Mouse (Mus musculus) forebrain, embryonic 15.5 days (tissue): ENCODE measurements around the gene Magi2. TPM values are rescaled to one million over a fixed set of nuclear protein-coding genes. Genes with fewer than 3 reads are reported as not detected.
"Not testable (repeated sequence)": the region's sequence is repeated elsewhere in the genome, so short reads cannot be mapped to it uniquely, and the experiment has no call there.

Experiments used
- ATAC-seq: fragments of 200-750 bp; cut with Nextera tagmentation; replicated peaks from 2 replicates; pipeline ENCODE4 v1.8.0; 2017; ENCODE audit warnings: mild to moderate bottlenecking, moderate TSS enrichment, moderate library complexity
- H3K27ac ChIP-seq: fragments of 300-500 bp; sonication (generic); replicated peaks from 2 replicates; pipeline ENCODE4 v1.5.1; 2015; ENCODE audit warnings: mild to moderate bottlenecking, inconsistent platforms
- H3K27me3 ChIP-seq: fragments of 300-500 bp; sonication (generic); 2 replicates; pipeline ENCODE4 v1.6.1; 2015; ENCODE audit warnings: inconsistent platforms
- H3K36me3 ChIP-seq: fragments of 300-500 bp; sonication (generic); 2 replicates; pipeline ENCODE4 v1.6.1; 2015; ENCODE audit warnings: mild to moderate bottlenecking, inconsistent platforms
- H3K4me1 ChIP-seq: fragments of 300-500 bp; sonication (generic); 2 replicates; pipeline ENCODE4 v1.6.1; 2015; ENCODE audit warnings: inconsistent platforms
- H3K4me2 ChIP-seq: fragments of 300-500 bp; sonication (generic); replicated peaks from 2 replicates; pipeline ENCODE4 v1.6.1; 2015; ENCODE audit warnings: mild to moderate bottlenecking, inconsistent platforms
- H3K4me3 ChIP-seq: fragments of 300-500 bp; sonication (generic); 2 replicates; pipeline ENCODE4 v1.5.1; 2015; ENCODE audit warnings: mild to moderate bottlenecking, inconsistent platforms
- H3K9ac ChIP-seq: fragments of 300-500 bp; sonication (generic); replicated peaks from 2 replicates; pipeline ENCODE4 v1.6.1; 2015; ENCODE audit warnings: mild to moderate bottlenecking, inconsistent platforms
- H3K9me3 ChIP-seq: fragments of 300-500 bp; sonication (generic); 2 replicates; pipeline ENCODE4 v1.6.1; 2016; ENCODE audit warnings: inconsistent platforms
- WGBS: fragments of 180-500 bp; shearing (Covaris S2); methylation state at CpG from one replicate; pipeline ENCODE4 v1.1.7; 2015; ENCODE audit warnings: mixed read lengths; 5-methylcytosine and 5-hydroxymethylcytosine counted together
- polyA plus RNA-seq: library from polyadenylated mRNA; unstranded; fragments of >200 nt; fragmentation: Nextera tagmentation; extraction: Ambion mirVana; gene quantifications from 2 replicates; pipeline ENCODE4 v1.2.1, GENCODE M21; 2015

The Magi2 gene
- polyA plus RNA-seq, 1 experiment from 2014 or later, result 27.2 TPM

DNA sequence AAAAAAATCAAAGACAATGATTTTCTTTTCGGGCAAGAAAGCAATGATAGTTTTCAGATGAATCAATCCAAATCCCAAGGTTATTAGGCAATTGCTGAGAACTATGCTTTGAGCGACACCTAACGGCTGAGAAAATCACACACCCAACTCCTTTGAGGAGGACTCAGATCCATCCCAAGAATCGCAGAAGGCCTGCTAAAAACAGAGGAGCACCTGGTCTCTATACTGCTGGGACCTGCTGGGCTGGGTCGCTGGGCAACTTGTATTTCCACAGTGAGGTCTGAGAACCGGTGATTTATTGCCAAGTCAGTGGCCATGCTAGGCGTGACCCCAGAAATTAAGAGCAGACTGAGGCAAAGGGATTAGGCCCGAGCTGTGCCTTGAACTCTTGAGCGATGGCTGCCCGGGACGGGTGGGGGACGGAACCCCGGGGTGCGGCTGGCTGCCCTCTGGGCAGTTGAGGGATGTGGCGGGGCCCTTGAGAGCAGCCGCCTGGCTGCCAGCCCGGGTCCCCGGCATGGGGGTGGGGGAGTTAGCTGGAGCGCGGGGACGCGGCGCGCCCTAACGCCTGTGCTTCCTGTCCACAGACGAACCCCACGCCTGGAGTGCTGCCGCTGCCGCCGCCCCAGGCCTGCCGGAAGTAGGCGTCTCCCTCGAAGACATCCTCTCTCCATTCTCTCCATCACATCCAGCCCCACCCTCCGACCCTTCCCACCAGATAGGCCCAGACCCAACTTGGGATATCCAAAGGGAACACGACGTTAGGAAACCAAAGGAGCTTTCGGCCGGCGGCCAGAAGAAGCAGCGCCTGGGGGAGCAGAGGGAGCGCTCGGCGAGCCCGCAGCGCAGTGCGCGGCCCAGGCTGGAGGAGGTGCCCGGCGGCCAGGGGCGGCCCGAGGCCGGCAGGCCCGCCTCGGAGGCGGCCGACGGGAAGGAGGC is 1474.9 kb downstream of the Magi2 start:
- Histone ChIP-seq H3K4me3 (peak overlapping the region; percentile 59), H3K4me1 (peaks cover 9% of the 10 kb centered on the region), H3K4me2 (peak overlapping the region; percentile 65), H3K27me3 (no peaks in the 10 kb centered on the region), H3K9me3 (no peaks in the 10 kb centered on the region), H3K36me3 (0 out of 2 replicates have a peak, but pooled peaks cover 2% of the 10 kb centered on the region), H3K9ac (peak overlapping the region; percentile 81), H3K27ac (peak overlapping the region; percentile 97)
- ATAC-seq, result peak; percentile 97
- WGBS, result under 1% methylated on average over 54 of the region's 57 CpGs

DNA sequence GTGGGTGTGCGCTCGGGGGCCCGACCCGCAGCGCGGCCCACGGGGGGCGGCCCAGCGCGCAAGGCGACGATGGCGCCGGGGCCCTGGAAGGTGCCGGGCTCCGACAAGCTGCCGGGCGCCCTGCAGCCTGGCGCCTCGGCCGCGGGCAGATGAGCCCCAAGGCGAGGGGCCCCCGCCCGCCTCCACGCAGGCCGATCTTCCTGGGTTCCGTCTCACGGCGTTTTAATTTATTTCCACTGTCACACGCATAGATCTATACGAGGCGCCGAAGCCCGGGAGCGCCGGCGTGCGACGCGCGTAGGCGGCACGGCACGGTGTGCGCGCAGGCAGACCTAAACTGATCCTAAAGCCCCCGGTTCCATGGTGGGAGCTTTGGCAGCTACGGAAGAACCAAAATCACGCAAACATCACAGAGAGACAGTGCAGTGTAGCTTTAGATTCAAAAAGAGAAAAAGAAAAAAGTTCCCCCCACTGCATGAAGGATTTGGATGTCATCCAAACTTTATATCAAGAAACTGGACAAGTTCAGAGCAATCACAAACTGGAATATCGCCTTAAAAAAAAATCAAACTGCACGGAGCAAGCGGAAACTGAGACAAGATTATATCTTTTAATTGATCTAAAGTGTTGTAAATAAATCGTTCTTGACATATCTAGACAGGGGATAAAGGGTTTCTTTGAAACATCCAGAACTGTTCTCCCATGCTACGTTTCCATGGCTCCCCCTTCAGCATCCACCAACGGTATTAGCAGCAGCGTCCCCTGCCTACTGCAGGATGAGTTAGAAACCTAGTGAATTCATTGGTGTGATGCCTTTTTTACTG is 1475.9 kb downstream of the Magi2 start:
- whole genome bisulfite sequencing, result under 1% methylated on average over 55 of the region's 57 CpGs
- Histone ChIP-seq H3K4me3 (peak overlapping the region; percentile 59), H3K36me3 (0 out of 2 replicates have a peak, but pooled peaks cover 2% of the 10 kb centered on the region), H3K27ac (peak overlapping the region; percentile 97), H3K9ac (peak overlapping the region; percentile 81), H3K4me1 (peaks cover 9% of the 10 kb centered on the region), H3K27me3 (no peaks in the 10 kb centered on the region), H3K9me3 (no peaks in the 10 kb centered on the region), H3K4me2 (peak overlapping the region; percentile 65)
- peak; percentile 64 for ATAC-seq

DNA sequence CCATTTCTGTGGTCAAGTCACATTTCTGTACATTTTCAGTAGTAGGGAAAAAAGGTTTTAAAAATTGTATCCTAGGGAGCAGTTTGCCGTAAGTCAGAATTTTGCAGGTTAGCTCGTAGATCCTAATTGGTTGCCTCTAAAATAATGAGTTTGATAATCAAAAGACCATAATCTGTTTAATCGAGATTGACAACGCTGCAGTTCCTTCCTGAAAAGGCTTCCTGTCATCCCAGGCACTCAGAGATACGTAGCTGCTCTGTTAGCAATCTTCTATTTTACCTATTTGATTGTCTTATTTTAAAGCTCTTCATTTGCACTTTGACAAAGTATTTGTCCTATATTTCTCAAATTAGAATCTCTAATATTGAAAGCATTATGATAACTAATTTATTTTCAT is 1476.5 kb downstream of the Magi2 start:
- H3K9ac ChIP-seq, result peak overlapping the region; percentile 81
- H3K36me3 ChIP-seq, result 0 out of 2 replicates have a peak, but pooled peaks cover 2% of the 10 kb centered on the region

DNA sequence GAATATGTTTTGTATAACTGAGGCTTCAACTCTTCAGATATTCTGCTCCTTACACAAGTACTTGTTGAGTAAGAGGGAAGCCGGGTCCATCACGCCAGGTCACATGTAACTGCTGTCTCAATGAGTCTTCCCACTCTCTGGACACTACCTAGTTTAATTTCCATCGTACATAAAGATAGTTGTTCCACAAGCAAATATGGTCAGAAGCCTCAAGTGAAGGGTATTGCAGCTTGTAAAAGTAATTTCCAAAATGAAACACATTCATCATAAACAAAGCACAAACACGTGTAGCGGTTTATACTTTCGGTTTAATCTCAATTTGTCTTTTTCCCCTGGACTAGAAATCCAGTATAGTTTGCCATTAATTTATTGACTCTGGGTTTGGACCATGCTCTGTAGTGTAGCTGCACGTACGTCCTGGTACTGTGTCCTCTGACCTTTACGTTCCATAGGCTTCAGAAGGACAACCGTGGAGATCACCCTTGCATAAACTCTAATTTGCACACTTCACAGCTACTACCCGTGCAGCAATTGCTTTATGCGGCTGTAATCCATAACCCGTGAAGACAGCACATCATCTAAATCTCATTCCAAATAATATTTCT is 1477.2 kb downstream of the Magi2 start:
- H3K4me3 ChIP-seq, result no peak overlapping the region
- no peaks in the 10 kb centered on the region for H3K9me3 ChIP-seq
- peaks cover 9% of the 10 kb centered on the region for H3K4me1 ChIP-seq
- 92% methylated on average over 13 of the region's 13 CpGs for WGBS
- no peak overlapping the region for H3K27ac ChIP-seq
- H3K9ac ChIP-seq, result no peak overlapping the region
- no peak overlapping the region for H3K4me2 ChIP-seq
- H3K36me3 ChIP-seq, result 0 out of 2 replicates have a peak, but pooled peaks cover 2% of the 10 kb centered on the region
- H3K27me3 ChIP-seq, result no peaks in the 10 kb centered on the region
- ATAC-seq, result no peak

More for the DNA sequence above, 1476.5 kb downstream of the Magi2 start:
- Histone ChIP-seq H3K9me3 (no peaks in the 10 kb centered on the region), H3K27me3 (no peaks in the 10 kb centered on the region), H3K4me3 (peak overlapping the region; percentile 59), H3K4me1 (peaks cover 9% of the 10 kb centered on the region), H3K4me2 (peak overlapping the region; percentile 65), H3K27ac (peak overlapping the region; percentile 97)
- WGBS, result 37% methylated on average over 5 of the region's 5 CpGs
- ATAC-seq, result no peak

DNA sequence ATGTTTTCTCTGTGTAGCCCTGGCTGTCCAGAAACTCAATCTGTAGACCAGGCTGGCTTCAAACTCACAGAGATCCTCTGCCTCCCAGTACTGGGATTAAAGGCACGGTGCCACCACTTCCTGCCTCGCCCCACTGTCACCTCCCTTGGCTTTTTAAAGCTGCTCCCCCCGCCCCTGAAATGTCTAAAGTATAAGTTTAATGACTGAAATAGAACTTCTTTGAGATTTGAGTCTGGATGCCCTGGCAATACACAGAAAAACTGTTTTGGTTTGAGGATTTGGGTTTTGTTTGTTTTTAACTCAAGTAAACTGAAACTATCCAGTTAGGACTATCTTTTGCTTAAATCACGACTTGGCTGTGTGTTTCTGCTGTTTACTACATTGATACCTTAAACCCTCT is 1478.0 kb downstream of the Magi2 start:
- H3K4me1 ChIP-seq, result peaks cover 9% of the 10 kb centered on the region
- 0 out of 2 replicates have a peak, but pooled peaks cover 2% of the 10 kb centered on the region for H3K36me3 ChIP-seq
- no peak for ATAC-seq
- no peak overlapping the region for H3K27ac ChIP-seq
- no peaks in the 10 kb centered on the region for H3K9me3 ChIP-seq
- 72% methylated on average over 4 of the region's 4 CpGs for WGBS
- no peaks in the 10 kb centered on the region for H3K27me3 ChIP-seq
- H3K4me2 ChIP-seq, result no peak overlapping the region
- no peak overlapping the region for H3K9ac ChIP-seq
- H3K4me3 ChIP-seq, result no peak overlapping the region

DNA sequence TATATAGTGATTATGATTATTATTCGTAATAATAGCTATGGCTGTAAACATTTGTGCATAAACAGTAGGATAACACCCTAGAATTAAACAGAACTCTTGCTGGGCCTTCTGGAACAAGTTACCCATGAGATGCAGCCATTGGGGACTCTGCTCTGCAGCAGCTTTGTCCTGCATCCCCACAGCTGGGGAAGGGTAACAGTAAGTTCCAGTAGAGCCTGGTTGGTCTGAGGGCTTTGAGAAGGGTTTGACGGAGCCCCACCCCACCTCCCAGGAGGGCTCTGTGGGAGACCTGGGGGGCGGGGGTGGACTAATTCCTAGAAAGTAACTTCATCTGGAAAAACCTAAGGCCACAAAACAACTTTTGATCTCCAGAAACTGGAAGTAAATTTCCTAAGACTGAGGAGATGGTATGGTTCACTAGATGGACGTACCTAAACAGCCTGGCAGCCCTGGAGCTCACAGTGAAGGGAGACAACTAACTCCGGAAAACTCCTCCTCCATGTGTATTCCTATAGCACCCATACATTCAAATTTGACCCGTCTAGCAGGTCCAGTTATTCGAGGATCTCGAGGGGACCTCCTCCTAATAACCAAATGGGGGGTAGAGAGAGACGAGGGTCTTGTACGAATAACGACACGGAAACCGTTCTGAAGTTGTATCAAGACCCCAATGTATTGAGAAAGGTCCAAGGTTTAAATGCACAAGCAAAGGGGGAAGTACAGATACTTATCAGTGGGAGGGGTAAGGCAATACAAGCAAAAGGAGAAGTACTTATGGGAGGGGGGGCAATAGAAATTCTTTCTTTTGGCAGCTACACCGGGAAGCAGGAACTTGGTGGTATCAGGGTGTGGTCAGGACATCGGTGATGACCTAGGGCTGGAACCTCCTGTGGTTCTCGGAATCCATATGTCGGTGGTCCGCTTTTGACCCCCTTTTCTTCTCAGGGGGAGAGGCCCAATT is 1479.8 kb downstream of the Magi2 start:
- WGBS, result 93% methylated on average over 13 of the region's 18 CpGs

DNA sequence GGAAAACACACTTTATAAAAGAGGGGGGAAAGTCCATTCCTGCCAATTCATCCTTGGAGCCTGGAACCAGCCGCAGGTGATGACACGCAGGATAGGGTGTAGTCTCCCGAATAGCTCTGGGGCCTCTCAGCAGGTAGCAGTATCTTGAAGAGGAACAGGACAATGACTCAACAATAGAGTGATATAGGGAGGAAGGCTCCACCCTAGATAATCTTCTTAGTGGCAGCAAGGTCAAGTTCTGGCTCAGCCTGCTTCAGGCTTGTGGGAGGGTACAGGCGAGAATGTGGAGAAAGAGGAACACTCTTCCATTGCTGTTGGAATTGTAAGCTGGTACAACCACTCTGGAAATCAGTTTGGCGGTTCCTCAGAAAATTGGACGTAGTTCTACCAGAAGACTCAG is 1484.0 kb downstream of the Magi2 start:
- H3K27me3 ChIP-seq, ATAC-seq, H3K4me3 ChIP-seq, H3K36me3 ChIP-seq, H3K4me2 ChIP-seq, H3K9ac ChIP-seq, H3K4me1 ChIP-seq, H3K27ac ChIP-seq, H3K9me3 ChIP-seq: not testable (repeated sequence)
- 84% methylated on average over 6 of the region's 6 CpGs for WGBS

More for the DNA sequence above, 1479.8 kb downstream of the Magi2 start:
- not testable (repeated sequence) for H3K4me2 ChIP-seq, H3K9me3 ChIP-seq, H3K4me3 ChIP-seq, H3K4me1 ChIP-seq, H3K9ac ChIP-seq, ATAC-seq, H3K36me3 ChIP-seq, H3K27me3 ChIP-seq, H3K27ac ChIP-seq

DNA sequence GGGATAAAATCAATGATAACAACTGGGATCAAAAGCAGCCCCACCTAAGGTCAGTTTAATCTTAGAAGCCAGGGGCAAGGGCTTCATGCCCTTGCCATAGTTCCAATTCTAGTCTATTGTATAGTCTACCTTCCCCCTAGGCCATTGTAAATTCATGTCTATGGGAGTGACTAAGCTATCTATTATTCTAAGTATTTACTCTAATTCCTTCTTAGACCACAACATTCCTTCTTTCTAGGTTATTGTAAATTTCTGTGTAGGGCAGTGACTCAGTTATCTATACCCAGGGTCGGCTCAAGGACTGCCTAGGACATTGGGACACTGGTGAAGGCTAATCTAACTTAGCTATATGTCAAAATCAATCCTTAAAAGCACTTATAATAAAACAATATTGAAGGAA is 1487.8 kb downstream of the Magi2 start:
- ATAC-seq, H3K27me3 ChIP-seq, H3K4me2 ChIP-seq, H3K27ac ChIP-seq, H3K4me1 ChIP-seq, H3K9me3 ChIP-seq, H3K9ac ChIP-seq, H3K4me3 ChIP-seq, H3K36me3 ChIP-seq: not testable (repeated sequence)
- WGBS, result 92% methylated on average over 1 of the region's 1 CpGs

DNA sequence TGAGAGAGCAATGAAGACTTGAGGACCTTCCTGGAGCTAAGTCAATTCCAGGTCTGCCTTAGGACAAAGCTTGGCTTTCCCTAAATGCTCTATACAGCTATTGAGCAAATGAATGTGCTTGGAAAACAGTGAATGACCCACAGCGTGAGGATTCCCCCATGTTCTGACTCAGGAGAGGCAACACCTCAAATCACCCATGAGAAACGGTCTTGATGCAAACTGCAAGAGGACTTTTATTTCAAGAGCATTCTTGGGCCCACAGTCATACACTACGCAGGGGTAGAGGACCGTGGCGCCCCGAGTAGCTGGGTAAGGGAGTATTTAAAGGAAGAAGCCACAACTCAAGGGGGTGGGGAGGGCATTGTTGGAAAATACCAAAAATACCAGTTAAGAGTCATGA is 1489.1 kb downstream of the Magi2 start:
- H3K9ac ChIP-seq, ATAC-seq, H3K4me3 ChIP-seq, H3K9me3 ChIP-seq, H3K27me3 ChIP-seq, H3K36me3 ChIP-seq, H3K27ac ChIP-seq, H3K4me2 ChIP-seq, H3K4me1 ChIP-seq: not testable (repeated sequence)
- 96% methylated on average over 6 of the region's 6 CpGs for WGBS

DNA sequence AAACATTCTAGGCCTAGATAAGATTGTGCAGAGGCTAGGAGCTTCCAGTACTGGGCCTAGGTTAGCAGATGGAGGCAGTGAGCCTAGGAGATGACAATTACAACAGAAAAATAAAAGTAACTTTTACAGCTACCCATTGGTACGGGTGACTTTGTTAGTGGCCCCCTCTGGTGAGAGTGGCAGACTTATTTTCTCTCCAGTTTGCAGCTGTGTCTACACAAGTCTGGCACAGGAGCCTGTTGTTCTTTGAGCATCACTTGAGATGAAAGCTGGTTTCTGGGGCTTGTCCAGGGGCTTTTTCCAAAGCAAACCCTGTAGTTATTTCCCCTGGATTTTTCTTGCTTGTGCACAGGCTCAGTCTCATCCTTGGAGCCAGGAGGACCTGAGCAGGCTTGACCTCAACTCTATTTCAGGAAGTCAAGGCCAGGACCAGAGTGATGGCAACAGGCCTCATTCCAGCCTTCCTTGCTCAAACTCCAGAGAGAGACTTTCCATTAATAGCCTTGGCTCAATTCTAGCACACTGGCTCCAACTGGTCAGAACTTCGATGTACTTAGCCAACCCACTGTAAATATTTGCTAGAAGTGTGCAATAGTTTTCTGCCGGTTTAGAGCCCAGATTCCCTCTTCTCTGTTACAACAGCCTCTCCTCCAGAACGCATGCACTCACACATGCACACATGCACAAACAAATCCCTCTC is 1493.5 kb downstream of the Magi2 start:
- H3K27ac ChIP-seq, result no peak overlapping the region
- H3K9me3 ChIP-seq, result no peaks in the 10 kb centered on the region
- no peaks in the 10 kb centered on the region for H3K27me3 ChIP-seq
- H3K36me3 ChIP-seq, result no peaks in the 10 kb centered on the region
- 83% methylated on average over 4 of the region's 4 CpGs for WGBS
- ATAC-seq, result no peak
- H3K4me1 ChIP-seq, result no peaks in the 10 kb centered on the region
- H3K4me2 ChIP-seq, result no peak overlapping the region
- H3K4me3 ChIP-seq, result no peak overlapping the region
- no peak overlapping the region for H3K9ac ChIP-seq
